Mouse (Mus musculus): ENCODE results near the gene Stx16.

- TF ChIP-seq CTCF (IDR thresholded peaks at IDR 0.05; ENCODE audit: borderline replicate concordance, extremely low read depth, insufficient read depth, insufficient read length) (no peak), POLR2A (IDR thresholded peaks at IDR 0.05; ENCODE audit: borderline replicate concordance, extremely low read depth, insufficient read depth, insufficient read length, poor library complexity, severe bottlenecking) (no peak)
Observed at GRCm38 (mm10) chr2:174132413-174132969, 56.4 kb downstream of the Stx16 start.

All from brain, embryonic 14.5 days (tissue).